Mouse (Mus musculus): Measurements from ENCODE around the gene Tmem132d.

The Tmem132d gene

GRCm38 (mm10) chr5:128218281-128218680 is 214.6 kb downstream of the Tmem132d start:
- DNase-seq (ENCODE audit: low spot score in 2 of 2): no peak

DNA sequence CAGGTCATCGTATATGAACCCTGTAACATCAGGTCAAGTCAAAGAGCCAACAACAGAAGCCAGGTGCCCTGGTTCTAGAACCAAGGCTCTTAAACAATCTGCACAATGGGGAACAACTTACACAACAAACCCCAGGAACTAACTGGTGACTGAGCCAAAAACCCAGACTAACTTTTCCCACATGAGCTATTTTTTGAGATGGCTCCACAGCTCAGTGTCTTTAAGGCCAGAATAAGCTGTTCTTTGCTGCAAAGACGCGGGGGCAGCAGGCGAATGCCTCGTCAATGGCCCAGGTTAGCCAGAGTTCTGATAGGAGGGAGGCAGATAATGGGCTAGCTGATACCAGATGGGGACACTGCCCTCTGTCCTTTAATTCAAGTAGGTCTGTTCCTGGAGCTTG is 221.8 kb downstream of the Tmem132d start:
- DNase-seq (ENCODE audit: low spot score in 2 of 2): no peak

- no peak for DNase-seq (ENCODE audit: low spot score in 2 of 2)
Measured at GRCm38 (mm10) chr5:128205716-128206115, 227.2 kb downstream of the Tmem132d start.

DNA sequence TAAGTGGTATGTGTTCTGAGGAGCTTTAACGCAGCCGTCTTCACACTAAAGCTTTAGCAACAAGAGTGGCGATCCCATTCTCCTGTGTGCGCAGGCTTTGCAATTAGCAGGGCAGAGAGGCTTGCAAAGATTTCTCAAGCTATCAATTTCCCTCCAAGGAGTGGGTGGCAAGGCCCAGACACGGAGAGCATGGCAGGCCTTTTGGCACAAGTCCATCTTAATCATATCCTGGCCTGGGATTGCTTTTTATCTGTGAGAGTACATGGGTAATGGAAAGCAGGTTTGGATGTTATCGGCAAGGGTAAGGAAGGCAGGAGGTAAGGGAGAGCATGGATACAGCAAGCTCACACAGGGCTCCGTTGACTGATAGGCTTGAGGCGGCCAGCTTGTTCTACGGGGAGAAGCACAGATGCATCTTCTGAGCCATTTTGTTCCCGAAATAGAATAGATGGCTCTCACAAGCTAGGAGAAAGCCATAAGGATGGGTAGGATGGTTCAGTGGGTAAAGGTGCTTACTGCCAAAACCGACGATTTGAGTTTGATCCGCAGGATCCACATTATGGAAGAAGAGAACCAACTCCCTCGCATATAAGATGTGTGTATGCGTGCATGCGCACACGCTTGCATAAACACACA is 228.1 kb downstream of the Tmem132d start:
- DNase-seq (ENCODE audit: low spot score in 2 of 2): no peak

DNA sequence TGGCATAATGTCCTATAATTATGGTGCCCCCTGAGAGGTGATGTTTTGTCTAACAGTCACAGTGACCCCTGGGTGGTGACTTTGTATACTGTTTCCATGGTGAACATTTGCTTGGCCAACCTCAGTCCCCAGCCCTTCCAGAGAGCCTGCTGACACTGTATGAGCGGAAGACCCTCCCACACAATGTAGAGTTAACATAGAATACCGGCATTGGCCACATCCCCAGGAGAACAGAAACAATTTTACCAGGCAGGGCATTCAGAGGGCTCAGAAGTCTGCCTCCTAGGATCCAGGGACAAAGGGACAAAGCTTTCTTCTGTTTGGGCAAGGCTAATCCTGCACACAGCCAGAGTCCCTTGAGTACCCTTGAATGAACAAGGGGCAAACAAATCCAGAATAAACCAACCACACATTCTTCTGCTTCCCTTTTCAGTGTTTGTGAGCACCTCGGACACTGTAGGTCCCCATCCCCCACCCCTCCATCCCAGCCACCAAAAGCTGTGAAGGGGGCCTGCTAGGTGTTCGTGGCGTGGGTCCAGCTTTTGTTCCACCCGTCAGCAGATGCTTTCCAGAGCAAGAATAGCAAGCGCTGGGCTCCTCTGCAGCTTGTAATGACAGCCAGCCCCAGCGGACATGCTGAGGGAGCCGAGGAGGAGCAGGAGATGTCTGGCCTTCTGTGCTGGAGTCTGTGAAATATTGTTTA is 228.8 kb downstream of the Tmem132d start:
- DNase-seq (ENCODE audit: low spot score in 2 of 2): no peak

GRCm38 (mm10) chr5:128194106-128194505 is 238.8 kb downstream of the Tmem132d start:
- DNase-seq (ENCODE audit: low spot score in 2 of 2): no peak

- no peak for DNase-seq (ENCODE audit: low spot score in 2 of 2)
Measured at GRCm38 (mm10) chr5:128192485-128193055, 240.3 kb downstream of the Tmem132d start.

DNA sequence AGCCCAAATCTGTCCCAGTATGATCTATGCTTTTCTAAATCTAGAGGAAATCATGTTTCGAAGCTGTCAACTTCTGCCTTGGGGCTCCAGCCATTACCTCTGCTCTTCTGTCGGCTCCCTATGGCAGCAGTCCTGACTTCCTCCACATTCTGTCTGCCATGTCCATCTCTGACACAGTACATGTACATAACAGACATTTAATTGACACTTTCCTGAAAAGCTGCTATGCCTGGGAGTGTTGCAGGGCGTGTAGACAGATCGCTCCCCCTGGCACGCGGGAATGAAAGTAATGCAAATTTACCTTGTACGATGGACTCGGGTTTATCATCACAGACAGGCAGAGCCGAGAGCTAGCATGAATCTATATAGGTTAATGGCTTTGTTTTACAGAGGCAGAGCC is 241.2 kb downstream of the Tmem132d start:
- DNase-seq (ENCODE audit: low spot score in 2 of 2): no peak

DNA sequence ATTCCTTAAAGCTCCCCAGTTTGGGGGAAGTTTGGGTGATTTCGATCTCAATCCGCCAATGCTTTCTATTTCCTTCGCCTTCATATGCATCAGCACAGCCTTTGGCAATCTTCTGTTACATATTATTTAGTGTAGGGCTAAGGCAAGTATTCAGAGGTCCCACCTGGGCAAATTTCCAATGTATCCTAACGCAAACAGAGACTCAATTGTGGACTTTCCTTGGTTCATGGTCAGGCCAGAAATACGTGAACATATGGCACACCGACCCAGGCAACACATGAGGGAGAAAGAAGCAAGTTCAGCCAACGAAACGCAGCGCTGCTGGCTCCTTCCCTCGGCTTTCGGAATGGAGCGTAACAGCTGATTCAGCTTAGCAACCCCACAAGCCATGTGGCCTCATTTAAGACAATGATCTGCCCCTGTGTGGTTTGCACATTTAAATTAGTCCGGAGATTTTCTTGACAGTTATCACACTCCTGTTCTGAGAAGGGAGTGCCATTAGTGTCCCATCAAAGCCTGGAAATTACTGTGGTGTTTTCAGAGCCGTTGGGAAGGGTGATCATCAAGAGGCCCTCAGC is 242.5 kb downstream of the Tmem132d start:
- no peak for DNase-seq (ENCODE audit: low spot score in 2 of 2)

DNA sequence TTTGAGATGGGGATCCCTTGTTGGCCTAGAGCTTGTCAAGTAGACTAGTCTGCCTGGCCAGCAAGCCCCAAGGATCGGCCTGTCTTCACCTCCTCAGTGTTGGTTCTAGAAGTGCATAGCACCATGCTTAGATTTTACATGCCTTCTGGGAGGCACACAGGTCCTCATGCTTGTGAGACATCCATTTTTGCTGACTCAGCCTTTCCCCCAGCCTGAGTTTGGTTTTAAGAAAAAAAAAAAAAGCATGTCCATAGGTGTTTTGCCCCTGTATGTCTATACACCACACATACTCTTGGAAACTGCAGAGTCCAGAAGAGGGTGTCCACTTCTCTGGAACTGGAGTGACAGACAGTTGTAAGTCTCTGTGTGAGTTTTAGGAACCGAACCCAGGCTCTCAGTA is 256.6 kb downstream of the Tmem132d start:
- DNase-seq (ENCODE audit: low spot score in 2 of 2): no peak

DNA sequence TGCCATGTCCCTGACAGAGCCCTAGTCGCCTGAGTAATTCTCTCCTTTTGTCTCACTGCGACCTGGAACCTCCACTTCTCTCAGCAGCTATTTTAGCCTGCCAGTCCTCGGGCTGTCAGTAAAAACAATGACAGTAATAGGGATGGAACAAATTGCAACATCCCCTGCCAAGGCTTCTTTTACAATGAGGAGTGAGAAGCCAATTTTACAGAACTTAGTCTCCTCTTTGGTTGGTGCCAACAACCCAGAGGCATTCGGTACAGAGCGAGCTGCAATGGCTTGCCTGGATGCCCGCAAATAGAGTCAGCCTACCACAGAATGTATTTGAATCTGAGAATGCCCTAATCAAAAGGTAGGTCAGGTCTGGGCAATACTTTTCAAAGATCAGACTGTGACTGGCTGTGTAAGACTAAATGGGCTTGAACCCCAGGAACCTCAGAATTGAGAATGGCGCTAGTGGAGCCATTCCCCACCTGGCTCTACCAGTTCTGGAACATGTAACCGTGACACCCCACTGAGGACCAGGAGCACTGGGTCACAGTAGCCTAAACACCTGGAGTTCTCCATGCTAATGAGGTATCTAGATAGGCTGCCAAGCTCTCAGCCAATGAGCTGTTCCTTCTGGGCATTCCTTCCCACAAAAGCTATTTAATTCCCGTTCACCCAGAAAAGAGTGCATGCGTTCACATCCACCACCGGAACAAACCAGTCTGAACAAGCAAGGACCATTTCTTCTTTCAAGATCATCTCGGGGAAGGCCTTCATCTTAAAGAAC is 273.8 kb downstream of the Tmem132d start:
- no peak for DNase-seq (ENCODE audit: low spot score in 2 of 2)

DNA sequence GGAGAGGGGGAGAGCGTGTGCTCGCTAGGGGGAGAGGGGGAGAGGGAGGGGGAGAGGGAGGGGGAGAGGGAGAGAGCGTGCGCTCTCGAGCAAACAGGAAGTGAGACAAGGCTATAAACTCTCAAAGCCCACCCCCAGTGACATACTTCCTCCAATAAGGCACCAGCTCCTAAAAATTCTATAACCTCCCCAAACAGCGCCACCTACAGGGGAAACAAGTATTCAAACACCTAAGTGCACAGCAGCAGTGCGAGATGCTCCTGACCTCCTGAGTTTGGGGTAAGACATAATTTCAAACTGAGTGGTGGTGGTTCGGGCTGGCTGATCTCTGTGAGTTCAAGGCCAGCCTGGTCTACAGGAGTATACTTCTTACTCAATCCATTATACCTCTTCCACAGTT is 281.4 kb downstream of the Tmem132d start:
- no peak for DNase-seq (ENCODE audit: low spot score in 2 of 2)

GRCm38 (mm10) chr5:128146901-128147645 is 285.8 kb downstream of the Tmem132d start:
- no peak for DNase-seq (ENCODE audit: low spot score in 2 of 2)

DNA sequence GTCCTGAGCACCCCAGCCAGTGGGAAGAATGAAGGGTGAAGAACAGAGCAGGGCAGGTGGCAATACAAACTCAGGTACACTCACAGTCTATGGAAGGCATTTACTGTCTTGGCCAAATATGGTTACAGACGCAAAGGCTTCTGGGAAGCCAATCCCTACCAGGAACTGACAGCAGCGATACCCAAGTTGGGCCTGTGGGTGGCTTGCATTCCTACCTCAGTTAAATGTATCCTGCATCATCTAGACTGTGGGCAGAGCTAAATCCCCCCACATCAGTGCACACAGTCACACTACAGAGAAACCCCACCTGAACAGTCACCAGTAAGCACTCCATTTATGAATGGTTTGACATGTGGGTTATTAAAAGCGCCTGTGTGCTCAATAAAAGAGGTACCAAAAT is 288.1 kb downstream of the Tmem132d start:
- DNase-seq (ENCODE audit: low spot score in 2 of 2): no peak

DNA sequence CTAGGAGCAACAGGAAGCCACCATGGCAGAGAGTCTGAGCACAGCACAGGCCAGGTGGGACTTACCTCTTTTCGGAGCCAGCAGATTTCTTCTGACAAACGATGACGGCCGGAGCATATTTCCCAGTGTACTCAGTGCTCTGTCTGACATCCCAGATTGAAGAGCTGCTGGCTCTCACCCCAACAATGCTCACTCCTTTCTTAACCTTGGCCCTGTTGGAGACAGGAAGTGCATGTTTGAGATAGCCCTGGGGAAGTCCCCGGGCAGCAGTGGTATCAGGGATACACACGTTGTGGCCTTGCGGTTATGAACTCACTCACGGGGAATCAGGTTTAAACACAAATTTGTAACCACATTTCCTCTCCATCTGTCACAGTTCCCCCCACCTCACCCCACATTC is 296.1 kb downstream of the Tmem132d start:
- DNase-seq (ENCODE audit: low spot score in 2 of 2): no peak

- no peak for DNase-seq (ENCODE audit: low spot score in 2 of 2)
Measured at GRCm38 (mm10) chr5:128122656-128123055, 310.2 kb downstream of the Tmem132d start.

- no peak for DNase-seq (ENCODE audit: low spot score in 2 of 2)
Measured at GRCm38 (mm10) chr5:128119171-128119570, 313.7 kb downstream of the Tmem132d start.

DNA sequence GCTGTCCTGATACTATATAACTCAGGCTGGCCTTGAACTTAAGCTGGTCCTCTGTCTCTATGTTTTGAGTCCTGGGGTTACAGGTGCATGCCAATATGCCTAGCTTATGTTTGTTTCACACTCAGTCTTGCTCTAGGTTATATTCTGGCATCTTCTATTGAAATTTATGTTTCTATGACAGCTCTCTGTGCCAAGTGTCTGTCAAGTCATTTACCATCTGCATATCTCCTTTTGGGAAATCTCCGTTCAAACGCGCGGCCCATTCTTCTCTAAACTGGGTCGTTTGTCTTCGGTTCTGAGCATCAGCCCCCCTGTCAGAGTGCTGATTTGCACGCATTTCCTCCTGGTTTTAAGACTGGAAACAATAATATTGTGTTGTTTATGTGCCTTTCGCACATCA is 319.8 kb downstream of the Tmem132d start:
- DNase-seq (ENCODE audit: low spot score in 2 of 2): no peak

DNA sequence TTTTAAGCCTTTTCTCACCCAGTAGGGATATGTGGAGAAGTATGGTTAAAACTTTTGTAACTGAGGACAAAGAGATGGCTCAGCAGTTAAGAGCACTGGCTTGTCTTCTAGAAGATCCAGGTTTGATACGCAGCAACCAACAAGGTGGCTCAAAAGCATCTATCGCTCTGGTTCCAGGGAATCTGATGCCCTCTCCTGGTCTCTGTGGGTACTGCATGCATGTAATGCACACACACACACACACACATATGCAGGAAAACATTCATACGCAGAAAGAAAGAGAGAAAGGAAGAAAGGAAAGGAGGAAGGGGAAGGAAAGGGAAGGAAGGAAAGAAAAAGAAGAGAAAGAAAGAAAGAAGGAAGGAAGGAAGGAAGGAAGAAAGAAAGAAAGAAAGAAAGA is 320.4 kb downstream of the Tmem132d start:
- DNase-seq (ENCODE audit: low spot score in 2 of 2): no peak

- DNase-seq (ENCODE audit: low spot score in 2 of 2): no peak
Measured at GRCm38 (mm10) chr5:128111664-128112063, 321.2 kb downstream of the Tmem132d start.

- DNase-seq (ENCODE audit: low spot score in 2 of 2): no peak
Measured at GRCm38 (mm10) chr5:128102556-128102955, 330.3 kb downstream of the Tmem132d start.
